Mouse (Mus musculus) midbrain, postnatal 0 days (tissue): ENCODE data around the gene Ly6g6f. TPM values are rescaled to one million over a fixed set of nuclear protein-coding genes. Genes with fewer than 3 reads are reported as not detected.

Source experiments
- ATAC-seq: fragments of 200-750 bp; cut with Nextera tagmentation; 2 replicates; pipeline ENCODE4 v1.8.0; 2017; ENCODE audit warnings: moderate number of reproducible peaks, mild to moderate bottlenecking, moderate TSS enrichment, moderate library complexity; ENCODE audit not compliant: low FRiP score
- DNase-seq: peaks from one replicate; pipeline ENCODE4 v3.0.0-alpha.2; 2015; ENCODE audit warnings: low spot score
- H3K27ac ChIP-seq: fragments of 300-500 bp; sonication (generic); 2 replicates; pipeline ENCODE4 v1.5.1; 2014; ENCODE audit warnings: low read depth, mild to moderate bottlenecking, low read length, mixed read lengths
- H3K27me3 ChIP-seq: fragments of 300-500 bp; sonication (generic); 2 replicates; pipeline ENCODE4 v1.6.1; 2014; ENCODE audit warnings: low read length, control low read depth, mixed read lengths; ENCODE audit not compliant: insufficient read depth
- H3K36me3 ChIP-seq: fragments of 300-500 bp; sonication (generic); 2 replicates; pipeline ENCODE4 v1.6.1; 2014; ENCODE audit warnings: low read length, control low read depth, mixed read lengths; ENCODE audit not compliant: insufficient read depth
- H3K4me1 ChIP-seq: fragments of 300-500 bp; sonication (generic); 2 replicates; pipeline ENCODE4 v1.6.1; 2014; ENCODE audit warnings: mild to moderate bottlenecking, control low read depth, antibody characterized with exemption, low read length, mixed read lengths; ENCODE audit not compliant: insufficient read depth
- H3K4me2 ChIP-seq: fragments of 300-500 bp; sonication (generic); 2 replicates; pipeline ENCODE4 v1.6.1; 2014; ENCODE audit warnings: low read depth, mild to moderate bottlenecking, low read length, mixed read lengths; ENCODE audit not compliant: poor library complexity, severe bottlenecking
- H3K4me3 ChIP-seq: fragments of 300-500 bp; sonication (generic); 2 replicates; pipeline ENCODE4 v1.5.1; 2014; ENCODE audit warnings: low read depth, mild to moderate bottlenecking, low read length, moderate library complexity
- H3K9ac ChIP-seq: fragments of 300-500 bp; sonication (generic); replicated peaks from 2 replicates; pipeline ENCODE4 v1.6.1; 2014; ENCODE audit warnings: mild to moderate bottlenecking, low read length, moderate library complexity, mixed read lengths; ENCODE audit not compliant: poor library complexity, severe bottlenecking
- H3K9me3 ChIP-seq: fragments of 300-500 bp; sonication (generic); 2 replicates; pipeline ENCODE4 v1.6.1; 2016; ENCODE audit warnings: low read length, control low read depth
- CTCF ChIP-seq: IDR thresholded peaks from 2 replicates; pipeline ENCODE4 v1.5.1; 2016; ENCODE audit warnings: antibody characterized with exemption, mild to moderate bottlenecking
- WGBS: fragments of 180-500 bp; shearing (Covaris S2); extraction: QIAGEN DNeasy Blood & Tissue Kit; methylation state at CpG from one replicate; pipeline ENCODE4 v1.1.7; 2014; 5-methylcytosine and 5-hydroxymethylcytosine counted together
- polyA plus RNA-seq: library from polyadenylated mRNA; unstranded; fragments of >200 nt; fragmentation: Nextera tagmentation; extraction: Ambion mirVana; gene quantifications from 2 replicates; pipeline ENCODE4 v1.2.1, GENCODE M21; 2015
- total RNA-seq: library from RNA; depleted of rRNA; stranded (reverse); fragments of >200 nt; gene quantifications from 2 replicates; pipeline ENCODE4 v1.2.3, GENCODE M21; 2014

Gene Ly6g6f
- total and polyA plus RNA-seq, 2 experiments from 2014 or later, result not detected

- H3K36me3 ChIP-seq, result no peaks in the 10 kb centered on the region
- no peak overlapping the region for H3K27ac ChIP-seq
- TF ChIP-seq CTCF, result no peak
- no peak overlapping the region for H3K4me3 ChIP-seq
- DNase-seq, result no peak
- H3K4me1 ChIP-seq, result no peaks in the 10 kb centered on the region; the same call in 1 of the 2 replicates
- no peak overlapping the region for H3K4me2 ChIP-seq
- H3K9ac ChIP-seq, result no peak overlapping the region
- H3K27me3 ChIP-seq, result no peaks in the 10 kb centered on the region
- 68% methylated on average over 5 of the region's 5 CpGs for WGBS
- no peaks in the 10 kb centered on the region for H3K9me3 ChIP-seq
- ATAC-seq, result no peak
These were observed 36.4 kb downstream of the Ly6g6f start for GRCm38 (mm10) chr17:35048932-35049440.

- TF ChIP-seq CTCF, result no peak
- Histone ChIP-seq H3K36me3 (no peaks in the 10 kb centered on the region), H3K27me3 (no peaks in the 10 kb centered on the region), H3K4me2 (no peak overlapping the region), H3K9me3 (no peaks in the 10 kb centered on the region), H3K9ac (no peak overlapping the region), H3K27ac (no peak overlapping the region), H3K4me1 (no peaks in the 10 kb centered on the region; the same call in 1 of the 2 replicates), H3K4me3 (no peak overlapping the region)
- ATAC-seq (no peak), DNase-seq (no peak)
- 34% methylated on average over 11 of the region's 11 CpGs for WGBS
These were observed 37.1 kb downstream of the Ly6g6f start for GRCm38 (mm10) chr17:35048149-35048931.

GRCm38 (mm10) chr17:35047688-35048087 is 37.7 kb downstream of the Ly6g6f start:
- Histone ChIP-seq H3K4me2 (no peak overlapping the region), H3K4me3 (no peak overlapping the region), H3K9me3 (no peaks in the 10 kb centered on the region), H3K36me3 (no peaks in the 10 kb centered on the region), H3K9ac (no peak overlapping the region), H3K4me1 (no peaks in the 10 kb centered on the region; the same call in 1 of the 2 replicates), H3K27ac (no peak overlapping the region), H3K27me3 (no peaks in the 10 kb centered on the region)
- ATAC-seq (no peak), DNase-seq (no peak)
- TF ChIP-seq CTCF, result no peak
- WGBS, result 46% methylated on average over 1 of the region's 1 CpGs

DNA sequence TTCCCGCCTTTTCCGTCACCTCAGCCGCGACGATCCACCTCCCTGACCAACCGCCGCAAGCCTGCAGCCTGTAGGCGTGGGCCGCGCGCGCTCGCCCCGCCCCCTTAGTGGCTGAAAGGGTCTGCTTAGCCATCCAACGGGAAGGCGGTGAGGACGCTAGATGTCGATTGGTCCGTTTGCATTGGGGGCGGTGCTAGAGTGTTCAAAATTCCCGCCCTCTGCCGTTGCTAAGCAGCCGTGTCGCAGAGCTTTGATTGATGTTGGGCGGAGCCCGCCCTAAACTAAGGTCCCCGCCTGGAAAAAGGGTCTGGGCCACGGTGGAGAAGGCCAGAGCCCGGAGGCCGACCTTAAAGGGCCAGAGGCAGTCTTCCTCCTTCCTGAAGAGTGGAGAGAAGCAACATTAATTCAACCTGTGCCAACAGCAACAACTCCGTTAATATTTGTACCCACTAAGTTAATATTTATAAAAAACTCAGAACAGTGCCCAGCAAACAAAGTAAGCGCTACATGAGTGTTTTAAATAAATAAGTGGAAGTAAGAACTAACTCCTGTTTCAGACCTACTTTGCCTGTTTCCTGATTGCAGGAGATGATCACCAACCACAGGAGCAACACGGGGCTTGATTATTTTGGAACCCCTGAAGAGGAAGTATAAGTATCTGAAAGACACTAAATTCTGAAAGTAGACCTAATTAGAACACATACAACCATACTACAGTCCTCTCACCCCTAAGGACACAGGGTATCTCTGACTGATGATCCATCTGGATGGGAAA is 38.5 kb downstream of the Ly6g6f start, which contains the start of gene Msh5:
Gene Msh5, minus strand, starts transcription at position 65 of the 775 bp plus-strand sequence.
- WGBS, result 3% methylated on average over 33 of the region's 33 CpGs
- ATAC-seq, result peak; percentile 99

DNA sequence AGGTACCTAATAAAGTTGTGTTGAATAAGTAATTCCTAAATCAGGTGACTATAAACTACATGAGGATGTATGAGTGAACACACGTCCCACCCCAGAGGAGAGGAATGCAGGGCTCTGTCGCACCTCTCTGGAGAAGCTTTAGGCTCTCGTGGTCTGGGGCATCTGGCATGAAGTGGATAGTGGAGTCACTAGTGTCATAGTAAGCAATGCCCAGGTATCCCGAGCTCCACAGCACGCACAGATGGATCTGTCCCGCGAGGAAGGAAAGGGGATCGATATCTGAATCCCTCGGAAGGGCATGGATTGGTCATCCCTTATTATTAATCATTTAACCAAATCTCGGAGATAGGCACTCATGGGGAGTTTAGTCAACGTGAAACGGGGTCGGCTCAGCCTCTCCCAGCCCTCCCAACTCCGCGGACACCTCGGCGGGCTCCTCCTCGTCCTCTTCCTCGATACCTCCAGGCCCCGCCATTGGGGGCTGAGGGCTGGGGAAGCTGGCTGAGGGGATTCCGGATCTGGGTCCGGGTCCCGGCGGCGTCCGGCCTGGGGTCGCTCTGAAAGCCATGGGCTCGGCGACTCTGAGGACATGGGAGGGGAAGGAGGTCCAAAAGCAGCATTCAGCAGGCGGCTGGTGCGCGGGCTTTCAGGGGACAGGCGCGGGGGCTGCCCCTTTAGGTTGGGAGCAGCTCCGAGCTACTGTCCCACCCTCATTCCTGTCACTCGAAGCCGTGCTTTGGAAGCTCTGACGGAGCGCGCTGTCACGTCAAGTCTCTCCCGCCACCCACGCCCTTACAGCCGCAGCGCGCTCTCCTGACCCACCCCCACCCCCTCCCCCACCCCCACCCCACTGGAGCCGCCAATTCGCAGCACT is 39.4 kb downstream of the Ly6g6f start:
- peak; percentile 17 for ATAC-seq
- 6% methylated on average over 39 of the region's 48 CpGs for WGBS

More for the DNA sequence above, 38.5 kb downstream of the Ly6g6f start, which contains the start of gene Msh5:
- H3K4me2 ChIP-seq, result peak within 1 kb of the TSS; percentile 98
- no peaks in the 10 kb centered on the region; the same call in 1 of the 2 replicates for H3K4me1 ChIP-seq
- no peaks in the 10 kb centered on the region for H3K9me3 ChIP-seq
- no peaks in the 10 kb centered on the region for H3K36me3 ChIP-seq
- peak within 1 kb of the TSS; percentile 47; the same call in 1 of the 2 replicates for H3K27ac ChIP-seq
- no peaks in the 10 kb centered on the region for H3K27me3 ChIP-seq
- peak within 1 kb of the TSS; percentile 59 for H3K4me3 ChIP-seq
- DNase-seq, result peak; percentile 99
- no peak for TF ChIP-seq CTCF
- H3K9ac ChIP-seq, result peak within 1 kb of the TSS; percentile 77

More for the DNA sequence above, 39.4 kb downstream of the Ly6g6f start:
- Histone ChIP-seq H3K9ac (peak overlapping the region; percentile 77), H3K4me1 (no peaks in the 10 kb centered on the region; the same call in 1 of the 2 replicates), H3K4me2 (peak overlapping the region; percentile 98), H3K36me3 (no peaks in the 10 kb centered on the region), H3K27me3 (no peaks in the 10 kb centered on the region), H3K9me3 (no peaks in the 10 kb centered on the region), H3K4me3 (peak overlapping the region; percentile 59), H3K27ac (peak overlapping the region; percentile 47; the same call in 1 of the 2 replicates)
- DNase-seq, result no peak
- TF ChIP-seq CTCF, result no peak
